Mouse (Mus musculus) MEL (cell line): Measurements from ENCODE around the gene Chrd. TPM values are rescaled to one million over a fixed set of nuclear protein-coding genes. Genes with fewer than 3 reads are reported as not detected.

Source experiments
- CHD1 ChIP-seq: IDR thresholded peaks from 2 replicates; pipeline ENCODE4 v1.6.1; 2012; ENCODE audit warnings: low read depth, mild to moderate bottlenecking, inconsistent platforms, low read length, improper control_type of control experiment
- CTCF ChIP-seq, 3 experiments: IDR thresholded peaks in 2 of 3; conservative IDR thresholded peaks in 1 of 3; 2 replicates each; pipeline ENCODE4 v1.5.1; 2011 to 2012; ENCODE audit warnings: low read length in 3 of 3, low read depth in 2 of 3, mild to moderate bottlenecking in 2 of 3, improper control_type of control experiment in 1 of 3, inconsistent platforms in 1 of 3, mixed read lengths in 1 of 3, moderate library complexity in 1 of 3; ENCODE audit not compliant: control insufficient read depth in 1 of 3, insufficient read depth in 1 of 3, poor library complexity in 1 of 3, severe bottlenecking in 1 of 3
- ELF1 ChIP-seq: IDR thresholded peaks from 2 replicates; pipeline ENCODE4 v1.6.1; 2014; ENCODE audit warnings: low read depth, mild to moderate bottlenecking, inconsistent platforms, low read length, improper control_type of control experiment, moderate library complexity
- EP300 ChIP-seq, 2 experiments: IDR thresholded peaks; 2 replicates each; pipeline ENCODE4 v1.6.1; 2011; ENCODE audit warnings: improper control_type of control experiment in 2 of 2, low read length in 2 of 2, low read depth in 1 of 2, mild to moderate bottlenecking in 1 of 2
- GATA1 ChIP-seq: IDR thresholded peaks from 2 replicates; pipeline ENCODE4 v1.6.1; 2011; ENCODE audit warnings: low read depth, low read length, improper control_type of control experiment
- HCFC1 ChIP-seq: IDR thresholded peaks from 2 replicates; pipeline ENCODE4 v1.6.1; 2012; ENCODE audit warnings: low read depth, mild to moderate bottlenecking, inconsistent platforms, low read length, improper control_type of control experiment, moderate library complexity
- JUND ChIP-seq: IDR thresholded peaks from 2 replicates; pipeline ENCODE4 v1.6.1; 2011; ENCODE audit warnings: low read depth, mild to moderate bottlenecking, improper control_type of control experiment, low read length
- MAFK ChIP-seq: IDR thresholded peaks from 2 replicates; pipeline ENCODE4 v1.6.1; 2011; ENCODE audit warnings: low read depth, mild to moderate bottlenecking, low read length, improper control_type of control experiment, borderline replicate concordance
- MAZ ChIP-seq: IDR thresholded peaks from 2 replicates; pipeline ENCODE4 v1.6.1; 2012; ENCODE audit warnings: low read depth, mild to moderate bottlenecking, inconsistent platforms, low read length, improper control_type of control experiment
- MEF2A ChIP-seq: IDR thresholded peaks from 2 replicates; pipeline ENCODE4 v1.6.1; 2014; ENCODE audit warnings: low read depth, mild to moderate bottlenecking, inconsistent platforms, low read length, improper control_type of control experiment; ENCODE audit not compliant: poor library complexity, insufficient replicate concordance, severe bottlenecking; ENCODE audit errors: extremely low read depth
- MYB ChIP-seq: IDR thresholded peaks from 2 replicates; pipeline ENCODE4 v1.6.1; 2011; ENCODE audit warnings: mild to moderate bottlenecking, low read depth, low read length, improper control_type of control experiment
- MYC ChIP-seq: IDR thresholded peaks from 2 replicates; pipeline ENCODE4 v1.6.1; 2011; ENCODE audit warnings: low read depth, mild to moderate bottlenecking, low read length, improper control_type of control experiment, moderate library complexity
- POLR2AphosphoS2 ChIP-seq: IDR thresholded peaks from 2 replicates; pipeline ENCODE4 v1.6.1; 2011; ENCODE audit warnings: low read length, improper control_type of control experiment
- POLR2AphosphoS5 ChIP-seq: IDR thresholded peaks from 2 replicates; pipeline ENCODE4 v1.6.1; 2012; ENCODE audit warnings: low read depth, borderline replicate concordance, mild to moderate bottlenecking, inconsistent platforms, low read length, moderate library complexity, mixed read lengths
- RAD21 ChIP-seq: IDR thresholded peaks from 2 replicates; pipeline ENCODE4 v1.6.1; 2011; ENCODE audit warnings: mild to moderate bottlenecking, low read depth, low read length, improper control_type of control experiment
- TAL1 ChIP-seq: IDR thresholded peaks from 2 replicates; pipeline ENCODE4 v1.6.1; 2012; ENCODE audit warnings: mild to moderate bottlenecking, inconsistent platforms, low read length, moderate library complexity, mixed read lengths
- TBP ChIP-seq: IDR thresholded peaks from 2 replicates; pipeline ENCODE4 v1.8.0; 2011; ENCODE audit warnings: low read depth, low read length, improper control_type of control experiment
- TCF12 ChIP-seq: IDR thresholded peaks from 2 replicates; pipeline ENCODE4 v1.6.1; 2014; ENCODE audit warnings: low read depth, mild to moderate bottlenecking, inconsistent platforms, low read length, improper control_type of control experiment, moderate library complexity
- UBTF ChIP-seq: IDR thresholded peaks from 2 replicates; pipeline ENCODE4 v1.6.1; 2012; ENCODE audit warnings: low read depth, mild to moderate bottlenecking, inconsistent platforms, low read length, improper control_type of control experiment, moderate library complexity, borderline replicate concordance; ENCODE audit not compliant: insufficient read depth
- USF1 ChIP-seq: IDR thresholded peaks from 2 replicates; pipeline ENCODE4 v1.6.1; 2014; ENCODE audit warnings: low read depth, mild to moderate bottlenecking, inconsistent platforms, low read length, improper control_type of control experiment, moderate library complexity
- USF2 ChIP-seq, 2 experiments: IDR thresholded peaks; 2 replicates each; pipeline ENCODE4 v1.6.1; 2011 to 2012; ENCODE audit warnings: improper control_type of control experiment in 2 of 2, low read length in 2 of 2, borderline replicate concordance in 1 of 2, inconsistent platforms in 1 of 2, low read depth in 1 of 2, mild to moderate bottlenecking in 1 of 2; ENCODE audit not compliant: insufficient read depth in 1 of 2
- ZC3H11A ChIP-seq: IDR thresholded peaks from 2 replicates; pipeline ENCODE4 v1.6.1; 2012; ENCODE audit warnings: low read depth, mild to moderate bottlenecking, inconsistent platforms, low read length, improper control_type of control experiment
- polyA plus RNA-seq, 2 experiments: library from polyadenylated mRNA; stranded (reverse) in 1 of 2; unstranded in 1 of 2; fragments of >175 nt in 1 of 2; fragments of >200 nt in 1 of 2; gene quantifications; 2 replicates each; pipeline versions ENCODE4 v1.2.1 to v1.2.4; 2012; ENCODE audit warnings: low replicate concordance in 2 of 2, low read depth in 1 of 2; ENCODE audit not compliant: insufficient read length in 2 of 2, insufficient read depth in 1 of 2, missing spikeins in 1 of 2
- total RNA-seq: library from RNA; depleted of rRNA; stranded (reverse); fragments of 300-350 nt; gene quantifications from 2 replicates; pipeline ENCODE4 v1.2.3, GENCODE M21; 2012

Gene Chrd
- total and polyA plus RNA-seq, 3 experiments: not detected

DNA sequence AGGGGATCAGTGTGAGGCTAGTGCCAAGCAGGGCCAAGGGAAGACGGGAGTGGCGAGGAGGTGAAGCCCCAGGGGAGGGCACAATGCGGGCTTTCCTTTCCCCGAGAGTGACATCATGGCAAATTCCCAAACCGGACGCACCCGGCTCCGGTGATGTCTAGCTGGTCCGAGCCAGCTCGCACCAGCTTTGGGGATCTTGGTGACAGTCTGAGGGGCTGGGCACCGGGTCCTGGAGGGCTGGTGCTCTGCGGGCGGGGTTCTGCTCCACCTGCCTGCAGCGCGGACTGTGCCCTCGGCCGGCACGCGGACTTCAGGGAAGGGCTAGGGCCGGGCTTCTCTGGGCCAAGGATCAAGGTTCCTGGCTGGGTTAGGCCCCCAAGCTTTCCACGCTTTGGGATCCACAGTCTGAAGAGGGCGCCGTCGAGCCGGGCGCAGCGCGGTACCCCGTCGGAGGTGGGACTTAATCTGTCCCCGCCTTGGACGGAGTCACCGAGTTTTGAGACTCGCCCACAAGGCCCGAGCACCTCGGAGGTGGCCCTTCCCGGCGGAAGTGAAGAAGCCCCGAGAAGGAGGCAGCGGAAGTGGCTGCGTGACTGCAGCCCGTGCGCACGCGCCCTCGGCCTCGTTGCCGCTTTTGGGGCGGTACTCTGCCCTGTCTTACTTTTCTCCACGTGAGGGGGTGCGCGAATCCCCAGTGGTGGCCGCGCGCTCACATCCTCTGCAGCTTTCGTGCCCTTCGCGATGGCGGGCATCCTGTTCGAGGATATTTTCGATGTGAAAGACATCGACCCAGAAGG is 15.5 kb upstream of the Chrd start, which contains the start of the genes Polr2h and Clcn2 (continued):
- no peak for TF ChIP-seq UBTF
- TF ChIP-seq USF1: peak; percentile 79
- TF ChIP-seq MYB: no peak
- TF ChIP-seq CTCF (IDR thresholded peaks at IDR 0.05 in 2 of 3, conservative IDR thresholded peaks at IDR 0.05 in 1 of 3; ENCODE audit: control insufficient read depth in 1 of 3, insufficient read depth in 1 of 3, low read depth in 2 of 3, low read length in 3 of 3, poor library complexity in 1 of 3, severe bottlenecking in 1 of 3): peak in 2 of 3 experiments; percentile 77 to 84; a peak in 5 of 6 replicates
- TF ChIP-seq MYC: peak; percentile 93
- TF ChIP-seq MAZ: peak; percentile 27; the same call in 1 of the 2 replicates
- TF ChIP-seq RAD21: peak; percentile 22
- no peak for TF ChIP-seq JUND
- TF ChIP-seq TAL1: no peak
- TF ChIP-seq CHD1: no peak
- no peak for TF ChIP-seq ZC3H11A
- TF ChIP-seq TCF12: peak; percentile 27; the same call in 1 of the 2 replicates
- no peak for TF ChIP-seq EP300 (IDR thresholded peaks at IDR 0.05; ENCODE audit: low read depth in 1 of 2, low read length in 2 of 2)
- TF ChIP-seq MEF2A: no peak
- TF ChIP-seq POLR2AphosphoS2: peak; percentile 83; the same call in 1 of the 2 replicates
- no peak for TF ChIP-seq GATA1
- peak; percentile 73 for TF ChIP-seq TBP
- no peak for TF ChIP-seq MAFK
- no peak for TF ChIP-seq USF2 (IDR thresholded peaks at IDR 0.05; ENCODE audit: borderline replicate concordance in 1 of 2, insufficient read depth in 1 of 2, low read depth in 1 of 2, low read length in 2 of 2)
- peak; percentile 89 for TF ChIP-seq HCFC1
- TF ChIP-seq POLR2AphosphoS5: no peak
- TF ChIP-seq ELF1: peak; percentile 85
